Mouse (Mus musculus): Measurements from ENCODE around the gene BC067074. TPM values are rescaled to one million over a fixed set of nuclear protein-coding genes. Genes with fewer than 3 reads are reported as not detected.
A peak's percentile ranks its signal among the peaks of the same experiment; 100 is the strongest.
"Not testable (repeated sequence)": the region's sequence is repeated elsewhere in the genome, so short reads cannot be mapped to it uniquely, and the experiment has no call there.

Gene BC067074
- 7.1 and 8.3 TPM in 2 replicates for polyA plus RNA-seq (2016; fragmentation: Nextera tagmentation; extraction: Ambion mirVana)

GRCm38 (mm10) chr13:113292975-113293706 lies at the start of gene BC067074:
TSS of gene BC067074 (plus strand) at chr13:113293159.
- Histone ChIP-seq H3K27ac (peak within 1 kb of the TSS; percentile 71; the same call in 1 of the 2 replicates), H3K9me3 (no peaks in the 10 kb centered on the region), H3K4me2 (replicated peaks) (peak within 1 kb of the TSS; percentile 76), H3K27me3 (0 out of 2 replicates have a peak, but pooled peaks cover 6% of the 10 kb centered on the region), H3K4me1 (peaks cover 10% of the 10 kb centered on the region), H3K9ac (peak within 1 kb of the TSS; percentile 79), H3K4me3 (peak within 1 kb of the TSS; percentile 64), H3K36me3 (no peaks in the 10 kb centered on the region)
- WGBS: under 1% methylated on average over 69 of the region's 75 CpGs
- ATAC-seq (ENCODE audit: insufficient number of reproducible peaks, insufficient read depth, low FRiP score, low TSS enrichment): peak; percentile 70

- ATAC-seq (ENCODE audit: insufficient number of reproducible peaks, insufficient read depth, low FRiP score, low TSS enrichment): no peak
- WGBS: 81% methylated on average over 8 of the region's 8 CpGs
Measured at GRCm38 (mm10) chr13:113245025-113245424, 47.9 kb upstream of the BC067074 start.

DNA sequence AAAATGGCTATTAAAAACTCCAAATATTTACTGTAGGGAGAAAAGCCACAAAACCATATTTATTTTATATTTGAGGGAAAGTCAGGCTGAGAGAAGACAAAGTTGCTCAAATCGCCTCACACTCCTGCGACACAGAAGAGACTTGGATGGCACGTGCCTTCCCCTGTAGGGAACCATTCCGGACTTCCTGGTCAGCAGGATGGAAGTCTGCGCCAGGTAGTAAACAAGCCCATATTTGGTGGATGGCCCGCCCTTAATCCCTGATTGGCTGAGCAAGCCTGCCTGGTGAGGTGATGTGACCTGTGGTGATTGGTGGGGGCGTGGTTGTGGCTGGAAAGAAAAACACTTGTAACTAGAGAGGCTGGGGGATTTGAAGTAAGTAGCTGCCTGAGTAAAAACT lies 40.4 kb upstream of the BC067074 start:
- H3K4me3 ChIP-seq; H3K36me3 ChIP-seq; H3K9ac ChIP-seq; ATAC-seq (ENCODE audit: insufficient number of reproducible peaks, insufficient read depth, low FRiP score, low TSS enrichment); H3K4me1 ChIP-seq; H3K9me3 ChIP-seq; H3K27me3 ChIP-seq; H3K27ac ChIP-seq; H3K4me2 ChIP-seq (replicated peaks): not testable (repeated sequence)
- 78% methylated on average over 7 of the region's 7 CpGs for WGBS

More at GRCm38 (mm10) chr13:113245025-113245424, 47.9 kb upstream of the BC067074 start:
- Histone ChIP-seq H3K27ac (no peak overlapping the region), H3K9me3 (no peaks in the 10 kb centered on the region), H3K4me2 (replicated peaks) (no peak overlapping the region), H3K4me3 (no peak overlapping the region), H3K36me3 (no peaks in the 10 kb centered on the region), H3K9ac (no peak overlapping the region), H3K4me1 (no peaks in the 10 kb centered on the region), H3K27me3 (no peaks in the 10 kb centered on the region)

DNA sequence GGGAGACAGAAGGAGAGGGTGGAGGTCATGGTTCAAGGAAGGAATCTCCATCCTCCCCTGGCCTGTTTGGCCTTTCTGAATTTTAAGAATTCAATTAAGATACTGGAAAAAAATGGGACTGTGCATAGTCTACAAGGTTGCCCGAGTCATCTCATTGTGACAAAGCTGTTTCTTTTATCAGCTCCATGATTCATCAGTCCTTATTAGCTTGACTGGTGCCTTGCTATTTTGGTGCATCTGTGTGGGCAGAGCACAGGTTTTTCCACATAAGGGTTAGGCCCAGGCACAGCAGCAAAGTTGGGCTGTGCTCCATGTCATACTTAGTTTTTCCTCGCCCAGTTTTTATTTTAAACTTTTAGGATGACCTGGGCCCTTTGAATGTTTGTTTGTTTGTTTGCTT lies 36.2 kb upstream of the BC067074 start:
- no peak overlapping the region for H3K27ac ChIP-seq
- ATAC-seq (ENCODE audit: insufficient number of reproducible peaks, insufficient read depth, low FRiP score, low TSS enrichment): no peak
- H3K9ac ChIP-seq: no peak overlapping the region
- WGBS: 92% methylated on average over 2 of the region's 2 CpGs
- H3K27me3 ChIP-seq: no peaks in the 10 kb centered on the region
- H3K4me1 ChIP-seq: no peaks in the 10 kb centered on the region
- no peaks in the 10 kb centered on the region for H3K36me3 ChIP-seq
- H3K9me3 ChIP-seq: no peaks in the 10 kb centered on the region
- H3K4me2 ChIP-seq (replicated peaks): no peak overlapping the region
- no peak overlapping the region for H3K4me3 ChIP-seq

- H3K4me2 ChIP-seq (replicated peaks): no peak overlapping the region
- H3K27me3 ChIP-seq: no peaks in the 10 kb centered on the region
- H3K9ac ChIP-seq: no peak overlapping the region
- no peaks in the 10 kb centered on the region for H3K9me3 ChIP-seq
- no peak overlapping the region for H3K27ac ChIP-seq
- WGBS: 48% methylated on average over 5 of the region's 5 CpGs
- H3K4me3 ChIP-seq: no peak overlapping the region
- no peaks in the 10 kb centered on the region for H3K4me1 ChIP-seq
- H3K36me3 ChIP-seq: no peaks in the 10 kb centered on the region
- no peak for ATAC-seq (ENCODE audit: insufficient number of reproducible peaks, insufficient read depth, low FRiP score, low TSS enrichment)
Measured at GRCm38 (mm10) chr13:113257190-113257589, 35.8 kb upstream of the BC067074 start.

DNA sequence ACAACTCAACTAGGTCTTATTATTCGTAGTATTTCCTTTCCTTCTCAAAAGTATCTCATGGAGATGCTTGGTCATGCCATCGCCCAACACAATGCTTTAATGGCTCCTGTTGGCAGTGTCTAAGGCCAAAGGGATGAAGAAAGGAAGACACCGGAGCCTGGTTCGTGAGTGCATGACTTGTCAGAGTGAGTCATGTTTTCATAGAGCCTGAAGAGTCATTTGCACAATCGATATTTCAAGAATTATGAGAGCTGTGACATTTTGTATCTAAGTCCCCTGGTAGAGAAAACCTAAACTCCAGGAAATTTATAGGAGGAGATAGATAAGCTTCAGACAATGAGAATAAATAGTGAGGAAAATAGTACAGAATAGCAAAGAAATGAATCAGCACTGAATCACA lies 33.7 kb upstream of the BC067074 start:
- H3K4me1 ChIP-seq: no peaks in the 10 kb centered on the region
- H3K9ac ChIP-seq: no peak overlapping the region
- ATAC-seq (ENCODE audit: insufficient number of reproducible peaks, insufficient read depth, low FRiP score, low TSS enrichment): no peak
- no peak overlapping the region for H3K4me2 ChIP-seq (replicated peaks)
- no peaks in the 10 kb centered on the region for H3K9me3 ChIP-seq
- no peak overlapping the region for H3K27ac ChIP-seq
- no peaks in the 10 kb centered on the region for H3K27me3 ChIP-seq
- no peaks in the 10 kb centered on the region for H3K36me3 ChIP-seq
- WGBS: 91% methylated on average over 5 of the region's 5 CpGs
- no peak overlapping the region for H3K4me3 ChIP-seq

DNA sequence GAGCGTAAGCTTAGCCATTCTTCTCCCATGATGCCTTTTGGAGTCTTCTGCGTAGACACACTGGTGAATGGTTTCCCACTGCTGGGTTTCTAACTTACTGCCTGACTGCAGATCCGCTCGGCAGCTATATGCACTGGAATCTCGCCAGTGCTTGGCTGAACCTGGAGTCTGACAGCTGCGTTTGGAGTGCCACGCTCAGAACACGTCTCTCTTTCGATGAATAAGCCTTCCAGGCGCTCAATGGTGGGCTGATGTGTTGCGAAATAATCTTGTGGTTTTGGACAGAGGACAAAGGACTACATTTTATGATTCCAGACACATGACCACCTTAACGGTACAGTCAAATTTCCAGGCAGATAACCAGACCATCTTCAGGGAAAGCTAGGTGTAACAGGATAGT lies 30.1 kb upstream of the BC067074 start:
- 84% methylated on average over 12 of the region's 12 CpGs for WGBS
- Histone ChIP-seq H3K9me3 (no peaks in the 10 kb centered on the region), H3K27me3 (no peaks in the 10 kb centered on the region), H3K4me1 (no peaks in the 10 kb centered on the region), H3K27ac (no peak overlapping the region), H3K36me3 (no peaks in the 10 kb centered on the region), H3K4me3 (no peak overlapping the region), H3K9ac (no peak overlapping the region), H3K4me2 (replicated peaks) (no peak overlapping the region)
- ATAC-seq (ENCODE audit: insufficient number of reproducible peaks, insufficient read depth, low FRiP score, low TSS enrichment): no peak

DNA sequence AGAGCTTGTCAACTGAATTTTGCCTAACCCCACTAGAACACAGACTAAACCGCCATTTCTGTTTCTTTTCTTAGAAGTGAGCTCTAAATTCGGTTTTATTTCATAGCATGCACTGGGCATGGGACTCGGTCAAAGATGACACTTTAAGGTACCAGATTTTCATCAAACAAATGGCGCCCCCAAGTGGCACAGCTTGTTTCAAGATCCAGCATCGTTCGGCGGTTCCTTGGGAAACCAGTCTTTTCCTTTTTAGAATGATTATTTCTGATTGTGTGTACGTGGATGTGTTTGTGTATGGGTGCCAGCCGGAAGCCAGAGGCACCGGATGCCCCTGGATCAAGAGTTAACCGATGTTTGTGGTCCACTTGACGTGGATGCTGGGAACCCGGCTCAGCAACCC lies 27.7 kb upstream of the BC067074 start:
- Histone ChIP-seq H3K4me1 (no peaks in the 10 kb centered on the region), H3K4me2 (replicated peaks) (no peak overlapping the region), H3K27ac (no peak overlapping the region), H3K4me3 (no peak overlapping the region), H3K9me3 (no peaks in the 10 kb centered on the region), H3K36me3 (no peaks in the 10 kb centered on the region), H3K27me3 (no peaks in the 10 kb centered on the region), H3K9ac (no peak overlapping the region)
- ATAC-seq (ENCODE audit: insufficient number of reproducible peaks, insufficient read depth, low FRiP score, low TSS enrichment): no peak
- whole genome bisulfite sequencing: 27% methylated on average over 13 of the region's 13 CpGs

DNA sequence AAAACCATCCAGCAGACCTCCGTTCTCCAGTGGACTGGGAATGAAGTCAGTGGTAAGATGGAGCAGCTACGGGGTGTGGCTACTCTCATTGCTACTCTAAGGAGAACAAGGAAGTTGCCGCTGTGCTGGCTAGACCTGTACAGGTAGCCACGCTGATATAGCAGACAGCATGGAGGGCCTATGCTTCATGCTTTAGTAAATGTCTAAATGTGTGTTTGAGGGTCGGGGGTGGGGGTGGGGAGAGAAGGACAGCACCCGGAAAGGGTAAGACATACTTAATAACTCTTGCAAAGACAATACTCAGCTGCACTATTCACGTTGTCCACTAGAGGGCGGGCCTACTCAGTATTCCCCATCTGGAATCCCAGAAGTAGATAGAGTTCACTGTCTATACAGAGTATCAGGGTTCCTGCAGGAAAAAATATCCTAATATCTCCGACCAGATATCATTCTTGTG lies 26.4 kb upstream of the BC067074 start:
- H3K27me3 ChIP-seq: no peaks in the 10 kb centered on the region
- H3K4me2 ChIP-seq (replicated peaks): no peak overlapping the region
- H3K4me3 ChIP-seq: no peak overlapping the region
- ATAC-seq (ENCODE audit: insufficient number of reproducible peaks, insufficient read depth, low FRiP score, low TSS enrichment): peak; percentile 43; the same call in 1 of the 2 replicates
- H3K27ac ChIP-seq: no peak overlapping the region
- no peaks in the 10 kb centered on the region for H3K9me3 ChIP-seq
- no peaks in the 10 kb centered on the region for H3K36me3 ChIP-seq
- H3K4me1 ChIP-seq: no peaks in the 10 kb centered on the region
- 33% methylated on average over 9 of the region's 9 CpGs for WGBS
- H3K9ac ChIP-seq: no peak overlapping the region

DNA sequence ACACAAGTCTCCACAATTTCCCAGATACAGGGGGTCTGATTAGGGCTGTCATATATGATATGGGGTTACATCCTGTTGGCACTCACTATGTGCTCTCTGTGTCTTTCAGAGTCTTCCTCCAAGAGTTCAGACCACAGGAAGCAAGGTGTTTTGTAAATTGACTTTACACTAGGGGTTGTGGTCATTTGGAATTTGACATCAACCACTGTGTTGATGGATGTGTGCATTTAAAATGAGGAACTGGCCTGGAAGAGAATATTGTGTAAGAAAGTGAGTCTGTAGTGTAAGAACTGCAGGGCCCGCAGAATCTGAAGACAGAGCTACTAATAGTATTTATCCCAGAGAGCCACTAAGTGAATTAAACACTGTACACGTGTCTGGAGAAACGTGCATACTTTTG lies 25.8 kb upstream of the BC067074 start:
- no peaks in the 10 kb centered on the region for H3K36me3 ChIP-seq
- ATAC-seq (ENCODE audit: insufficient number of reproducible peaks, insufficient read depth, low FRiP score, low TSS enrichment): no peak
- H3K4me2 ChIP-seq (replicated peaks): no peak overlapping the region
- H3K4me1 ChIP-seq: no peaks in the 10 kb centered on the region
- H3K4me3 ChIP-seq: no peak overlapping the region
- WGBS: 67% methylated on average over 3 of the region's 3 CpGs
- H3K9me3 ChIP-seq: no peaks in the 10 kb centered on the region
- no peaks in the 10 kb centered on the region for H3K27me3 ChIP-seq
- no peak overlapping the region for H3K27ac ChIP-seq
- no peak overlapping the region for H3K9ac ChIP-seq

DNA sequence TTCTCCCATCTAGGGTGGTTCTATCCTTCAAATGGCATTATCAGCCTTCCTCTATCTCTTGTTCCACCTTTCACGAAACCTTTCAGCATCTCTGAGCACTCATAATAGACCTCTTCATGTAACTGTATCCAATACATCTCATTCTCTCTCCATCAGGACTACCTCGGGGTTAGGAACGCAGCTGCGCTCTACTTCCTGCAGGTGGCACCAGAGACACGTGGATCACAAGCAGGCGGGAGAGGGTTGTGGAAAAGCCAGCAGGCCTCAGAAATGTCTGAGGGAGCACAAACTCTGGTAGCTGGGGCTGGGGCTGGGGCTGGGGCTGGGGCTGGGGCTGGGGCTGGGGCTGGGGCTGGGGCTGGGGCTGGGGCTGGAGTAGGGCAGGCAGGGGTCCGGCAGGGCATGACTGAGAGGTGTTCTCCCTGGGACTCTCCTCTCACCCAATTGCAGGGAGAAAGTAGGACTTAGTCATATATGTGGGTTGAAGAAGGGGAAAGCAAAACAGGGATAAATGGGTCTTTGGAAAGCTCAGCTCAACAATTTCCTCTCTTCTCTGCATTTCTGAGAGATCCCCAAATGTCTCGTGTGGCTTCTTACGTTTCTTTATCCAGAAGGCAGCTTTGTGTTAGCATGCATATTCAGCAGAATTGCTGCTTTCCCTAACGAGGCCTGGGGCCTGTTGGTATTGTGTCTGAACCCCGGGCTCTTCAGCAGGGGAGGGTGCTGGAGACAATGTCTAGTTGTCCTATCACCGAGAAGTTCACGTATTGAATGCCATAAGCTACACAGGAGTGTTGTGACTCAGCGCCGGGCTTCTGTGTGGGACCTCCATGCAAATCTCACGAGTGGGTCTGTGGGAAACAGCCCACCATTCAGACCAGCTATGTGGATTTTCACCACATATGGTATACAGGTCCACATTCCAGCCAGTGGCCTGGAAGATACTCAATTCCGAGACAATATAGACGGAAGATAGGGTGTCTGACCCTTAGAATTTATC lies 22.9 kb upstream of the BC067074 start:
- ATAC-seq (ENCODE audit: insufficient number of reproducible peaks, insufficient read depth, low FRiP score, low TSS enrichment): peak; percentile 80

More for the DNA sequence above, 22.9 kb upstream of the BC067074 start:
- Histone ChIP-seq H3K27ac (no peak overlapping the region), H3K9me3 (no peaks in the 10 kb centered on the region), H3K36me3 (no peaks in the 10 kb centered on the region), H3K27me3 (no peaks in the 10 kb centered on the region), H3K4me3 (no peak overlapping the region), H3K4me1 (no peaks in the 10 kb centered on the region), H3K4me2 (replicated peaks) (no peak overlapping the region), H3K9ac (no peak overlapping the region)
- WGBS: 47% methylated on average over 18 of the region's 18 CpGs

Measured in embryonic facial prominence, embryonic 12.5 days (tissue).